Mouse (Mus musculus): ENCODE measurements around the gene Ptpro.

Gene Ptpro

DNA sequence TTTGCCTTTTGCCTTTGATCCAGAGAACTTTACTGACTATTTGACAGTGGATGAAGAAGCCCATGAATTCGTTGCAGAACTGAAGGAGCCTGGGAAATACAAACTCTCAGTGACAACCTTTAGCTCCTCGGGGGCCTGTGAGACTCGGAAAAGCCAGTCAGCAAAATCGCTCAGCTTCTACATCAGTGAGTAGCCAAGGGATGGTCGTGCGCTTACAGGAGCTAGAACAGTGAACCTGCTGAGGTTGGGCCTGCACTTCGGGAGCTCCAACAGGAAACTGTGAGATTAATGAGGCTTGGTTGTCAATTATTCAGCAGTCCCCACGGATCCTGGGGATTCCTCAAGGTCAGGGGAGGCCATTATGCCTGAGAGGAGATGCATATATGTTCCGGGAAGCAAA, 130.4 kb downstream of the Ptpro start:
- no peak for DNase-seq (ENCODE audit: low read depth in 1 of 2, low spot score in 2 of 2)

DNA sequence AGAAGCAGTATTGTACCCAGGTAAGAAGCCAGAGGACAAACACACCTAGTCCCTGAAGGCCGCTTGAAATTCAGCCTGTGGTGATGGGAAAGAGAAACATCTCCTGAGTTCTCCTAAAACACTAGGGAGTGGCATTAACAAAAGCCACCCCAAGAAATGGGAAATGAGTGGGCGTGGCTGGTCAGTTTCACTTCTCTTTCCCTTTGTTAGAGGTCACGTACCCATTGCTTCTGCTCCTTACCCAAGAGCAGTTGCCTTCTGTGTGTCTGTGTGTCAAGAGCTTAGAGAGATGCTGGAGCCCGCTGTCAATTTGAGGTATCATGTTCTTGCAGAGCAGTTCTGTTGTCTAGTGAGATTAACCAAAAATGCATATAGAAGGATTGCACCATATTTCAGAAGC, 134.2 kb downstream of the Ptpro start:
- DNase-seq (ENCODE audit: low read depth in 1 of 2, low spot score in 2 of 2) = peak; percentile 73

DNA sequence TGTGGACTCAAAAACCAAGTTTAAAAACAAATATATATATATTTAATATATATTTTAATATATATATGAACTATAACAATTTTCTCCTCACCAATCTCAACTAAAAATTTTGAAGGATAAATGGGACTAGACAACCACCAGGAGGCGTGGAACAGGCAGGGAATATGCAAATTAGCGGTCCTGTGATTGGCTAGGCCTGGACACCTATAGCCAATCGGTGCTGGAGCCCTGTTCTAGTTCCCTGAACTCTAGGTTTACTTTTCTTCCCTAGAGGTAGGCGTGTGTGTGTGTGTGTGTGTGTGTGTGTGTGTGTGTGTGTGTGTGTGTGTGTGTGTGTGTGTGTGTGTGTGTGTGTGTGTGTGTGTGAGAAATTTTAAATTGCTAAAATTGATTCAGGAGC, 134.8 kb downstream of the Ptpro start:
- no peak for DNase-seq (ENCODE audit: low read depth in 1 of 2, low spot score in 2 of 2)

DNA sequence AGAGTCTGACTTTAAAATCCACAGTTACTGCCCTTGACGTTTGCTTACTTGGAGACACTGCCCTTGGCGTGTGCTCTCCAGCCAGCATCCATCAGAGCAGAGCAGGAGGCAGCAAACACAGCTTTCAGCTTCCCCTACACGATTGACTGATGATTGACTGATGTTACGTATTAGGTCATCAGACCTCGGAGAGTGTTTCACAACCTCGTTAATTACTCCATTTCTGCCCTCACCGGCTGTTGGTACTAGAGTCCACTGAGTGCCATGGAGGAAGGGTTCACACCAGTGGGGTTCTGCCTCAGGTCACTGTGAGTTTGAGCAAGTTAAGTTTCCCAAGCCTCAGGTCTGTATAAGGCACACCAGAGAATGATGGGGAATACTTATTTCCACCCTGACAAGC, 143.0 kb downstream of the Ptpro start:
- no peak for DNase-seq (ENCODE audit: low read depth in 1 of 2, low spot score in 2 of 2)

DNA sequence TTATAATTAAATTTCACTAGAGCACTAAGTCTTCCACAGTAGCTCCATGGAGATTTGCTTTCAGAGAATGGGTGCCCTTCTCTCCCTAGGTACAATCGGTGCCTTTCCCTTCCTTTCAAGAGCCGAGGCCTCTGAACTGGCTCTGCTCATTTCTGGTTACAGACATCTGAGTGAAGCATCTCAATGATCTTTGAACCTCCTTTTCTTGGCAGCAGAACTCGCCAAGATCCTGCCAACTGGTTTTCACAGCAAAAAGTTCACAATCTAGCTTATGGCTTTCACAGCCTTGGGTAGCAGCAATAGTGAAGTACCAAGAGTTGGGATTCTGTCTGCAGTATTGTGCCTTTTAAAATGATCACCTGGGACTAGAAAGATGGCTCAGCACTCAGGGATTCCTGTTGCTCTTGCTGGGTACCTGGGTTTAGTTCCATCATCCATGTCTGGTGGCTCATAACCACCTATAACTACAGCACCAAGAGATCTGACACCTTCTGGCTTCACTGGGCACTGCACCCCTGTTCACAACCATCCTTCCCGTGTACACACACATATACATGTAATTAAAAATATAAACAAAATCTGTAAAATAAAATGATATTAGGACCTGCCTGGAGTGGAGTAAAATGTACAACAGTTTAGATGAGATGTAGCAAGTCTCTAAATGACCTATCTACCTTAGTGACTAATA, 144.1 kb downstream of the Ptpro start:
- DNase-seq (ENCODE audit: low read depth in 1 of 2, low spot score in 2 of 2) = no peak

DNA sequence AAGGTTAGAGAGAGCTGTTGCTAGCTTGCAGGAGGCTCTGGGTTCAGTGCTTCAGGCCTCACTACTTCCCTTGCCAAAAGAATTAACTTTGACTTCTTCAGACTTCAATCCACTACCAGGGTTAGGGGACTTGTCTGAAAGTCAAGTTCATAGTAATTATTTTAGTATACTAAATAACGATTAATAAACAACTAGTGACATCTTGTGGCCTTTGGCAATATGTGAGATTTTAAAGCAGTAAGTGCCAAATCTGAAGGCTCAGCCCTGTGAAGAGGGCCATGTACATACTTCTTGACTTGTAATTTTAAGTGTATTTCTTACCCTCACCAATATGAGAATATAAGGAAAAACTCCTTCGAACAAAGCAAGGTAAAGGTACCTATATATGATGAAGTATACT, 145.2 kb downstream of the Ptpro start:
- no peak for DNase-seq (ENCODE audit: low read depth in 1 of 2, low spot score in 2 of 2)

DNA sequence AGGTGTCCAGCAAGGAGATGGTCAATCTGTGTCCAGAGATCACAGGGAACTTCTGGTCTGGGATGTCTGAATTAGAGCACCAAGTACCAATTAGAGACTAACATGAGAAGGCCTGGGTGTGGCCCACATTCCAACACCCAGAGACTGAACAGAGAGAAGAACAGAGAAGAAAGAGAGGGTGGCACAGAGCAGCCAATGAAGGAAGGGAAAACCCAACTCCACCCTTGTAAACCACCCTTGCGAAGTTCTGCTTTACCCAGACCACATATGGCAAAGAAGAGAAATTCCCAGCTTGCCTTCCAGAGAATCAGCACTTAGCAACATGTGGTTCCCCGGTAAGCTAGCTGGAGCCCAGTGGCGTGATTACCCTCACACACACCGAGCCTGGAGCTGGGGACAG, 152.1 kb downstream of the Ptpro start:
- no peak for DNase-seq (ENCODE audit: low read depth in 1 of 2, low spot score in 2 of 2)

DNA sequence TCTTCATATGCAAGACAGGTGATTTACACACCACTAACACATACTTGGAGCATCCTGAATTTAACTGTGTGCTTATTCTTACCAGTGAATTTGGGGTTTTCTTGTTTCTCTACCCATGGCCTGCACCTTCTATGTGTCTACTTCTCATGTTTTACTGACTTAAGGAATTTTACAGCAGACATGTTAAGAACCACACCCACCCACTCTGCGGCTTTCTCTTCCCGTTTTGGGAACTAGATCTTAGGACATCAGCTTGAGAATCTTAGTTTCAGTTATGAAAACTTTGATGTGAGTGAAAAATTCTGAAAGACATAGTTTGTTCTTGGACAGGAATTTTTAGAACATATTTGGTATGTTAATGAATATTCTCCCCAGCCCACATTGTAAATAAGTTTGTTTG, 153.6 kb downstream of the Ptpro start:
- peak; percentile 33 to 42 for DNase-seq (ENCODE audit: low read depth in 1 of 2, low spot score in 2 of 2)

DNA sequence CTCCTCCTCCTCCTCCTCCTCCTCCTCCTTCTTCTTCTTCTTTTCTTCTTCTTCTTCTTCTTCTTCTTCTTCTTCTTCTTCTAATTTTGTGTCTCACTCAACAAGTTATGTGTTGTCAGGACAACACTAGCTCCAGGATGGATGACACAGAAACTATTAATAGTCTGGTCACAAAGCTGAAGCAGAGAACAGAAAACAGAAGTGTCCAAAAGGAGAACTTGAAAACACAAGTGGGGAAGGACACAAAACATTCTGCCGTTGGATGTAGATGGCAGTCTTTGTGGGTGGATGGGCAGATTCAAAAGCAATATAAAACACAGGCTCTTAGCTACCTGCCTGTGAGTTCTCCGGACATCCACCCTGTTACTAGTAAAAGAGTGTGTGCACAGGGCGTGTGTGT, 158.4 kb downstream of the Ptpro start:
- DNase-seq (ENCODE audit: low read depth in 1 of 2, low spot score in 2 of 2) = peak; percentile 38 to 48

DNA sequence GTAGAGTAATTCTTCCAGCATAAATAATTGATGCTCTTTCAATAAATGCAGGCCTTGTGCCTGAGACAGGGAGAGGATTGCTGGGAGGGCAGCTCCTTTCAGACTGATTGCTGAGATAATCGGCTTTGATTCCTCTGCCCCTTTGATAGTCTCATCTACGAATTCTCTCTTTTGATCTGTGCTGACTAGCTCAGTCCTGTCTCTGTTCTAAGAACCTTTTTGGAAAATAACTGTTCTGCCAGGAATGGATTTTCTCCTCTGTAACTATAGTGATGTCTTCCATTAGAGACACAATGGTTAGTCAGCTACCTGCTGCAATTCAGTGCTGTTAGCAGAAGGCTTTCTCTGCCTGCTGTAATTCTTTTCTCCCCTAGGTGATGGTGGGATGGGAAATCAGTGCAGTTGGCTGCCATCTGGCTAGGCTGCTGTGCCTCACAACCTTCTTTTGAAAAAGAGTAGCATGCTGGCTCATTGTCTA, 159.8 kb downstream of the Ptpro start:
- DNase-seq (ENCODE audit: low read depth in 1 of 2, low spot score in 2 of 2) = no peak

DNA sequence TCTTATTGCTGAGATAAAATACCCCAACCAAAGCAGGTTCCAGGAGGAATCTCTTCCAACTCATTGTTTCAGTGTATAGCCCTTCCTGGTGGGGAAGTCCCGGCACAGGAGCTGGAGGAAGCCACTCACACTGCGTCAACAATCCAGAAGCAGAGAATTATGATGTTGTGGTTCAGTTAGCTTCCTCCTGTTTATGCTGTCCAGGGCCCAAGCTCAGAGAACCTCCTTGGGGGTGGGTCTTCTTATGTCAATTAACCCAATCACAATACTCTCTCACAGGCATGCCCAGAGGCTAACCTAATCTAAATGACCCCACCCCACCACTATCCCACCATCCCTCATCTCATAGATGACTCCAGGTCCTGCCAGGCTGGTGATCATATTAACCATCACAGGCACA, 160.9 kb downstream of the Ptpro start:
- DNase-seq (ENCODE audit: low read depth in 1 of 2, low spot score in 2 of 2) = no peak

DNA sequence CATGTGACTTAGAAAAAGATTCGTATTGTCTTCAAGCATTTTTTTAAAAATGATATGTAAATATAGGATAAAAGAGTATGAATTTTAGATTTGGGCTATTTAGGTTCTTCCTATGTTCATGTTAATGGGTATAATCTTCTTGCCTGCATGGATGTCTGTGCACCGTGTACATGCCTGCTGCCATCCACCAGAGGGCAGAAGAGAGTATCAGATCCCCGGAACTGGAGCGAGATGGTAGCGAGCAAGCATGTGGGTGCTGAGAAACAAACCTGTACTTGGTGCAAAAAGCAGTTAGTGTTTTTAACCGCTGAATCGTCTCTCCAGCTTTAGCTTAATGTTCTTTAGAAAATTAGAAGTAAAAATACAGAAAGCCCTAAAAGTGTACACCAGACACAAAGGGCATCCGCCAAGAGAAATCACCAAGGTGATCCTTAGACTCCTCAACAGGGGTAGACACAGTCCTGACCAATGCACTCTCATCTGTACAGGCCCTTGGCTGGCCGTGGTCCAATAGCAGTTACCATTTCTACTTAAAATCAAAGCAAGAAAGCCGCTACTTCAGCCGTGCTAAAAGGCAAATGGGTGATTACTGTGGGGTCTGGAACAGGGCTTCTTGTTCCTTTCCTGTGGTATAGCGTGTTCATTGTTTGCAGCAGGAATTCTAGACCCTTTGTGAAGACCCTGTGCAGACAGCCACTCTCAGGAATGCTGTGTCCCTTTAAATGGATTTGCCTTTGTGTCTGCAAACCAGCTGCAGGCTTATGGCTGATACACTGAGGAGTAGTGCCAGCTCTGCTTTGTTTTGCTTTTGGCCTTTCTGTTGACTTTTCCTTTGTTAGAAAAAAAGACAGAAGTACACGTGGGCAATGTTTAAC, 162.6 kb downstream of the Ptpro start:
- no peak for DNase-seq (ENCODE audit: low read depth in 1 of 2, low spot score in 2 of 2)

DNA sequence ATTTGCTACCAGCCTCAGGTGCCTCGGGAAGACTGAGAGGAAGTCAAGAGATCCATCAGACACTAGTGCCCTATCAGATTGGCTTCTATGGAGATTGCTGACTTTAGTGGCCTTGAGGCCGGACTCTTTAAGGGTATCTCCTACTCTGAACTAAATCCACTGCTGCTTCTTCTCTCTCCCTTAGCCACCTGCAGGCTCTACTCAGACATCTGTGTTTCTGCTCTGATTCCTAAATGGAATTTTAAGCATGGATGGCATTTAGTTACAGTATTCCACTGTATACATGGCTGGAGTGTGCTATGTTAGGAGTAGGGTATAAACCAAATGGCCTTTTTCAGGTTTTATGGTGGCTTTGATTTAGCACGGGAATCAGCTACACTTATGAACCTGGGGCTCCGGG, 170.7 kb downstream of the Ptpro start:
- DNase-seq (ENCODE audit: low read depth in 1 of 2, low spot score in 2 of 2) = no peak

DNA sequence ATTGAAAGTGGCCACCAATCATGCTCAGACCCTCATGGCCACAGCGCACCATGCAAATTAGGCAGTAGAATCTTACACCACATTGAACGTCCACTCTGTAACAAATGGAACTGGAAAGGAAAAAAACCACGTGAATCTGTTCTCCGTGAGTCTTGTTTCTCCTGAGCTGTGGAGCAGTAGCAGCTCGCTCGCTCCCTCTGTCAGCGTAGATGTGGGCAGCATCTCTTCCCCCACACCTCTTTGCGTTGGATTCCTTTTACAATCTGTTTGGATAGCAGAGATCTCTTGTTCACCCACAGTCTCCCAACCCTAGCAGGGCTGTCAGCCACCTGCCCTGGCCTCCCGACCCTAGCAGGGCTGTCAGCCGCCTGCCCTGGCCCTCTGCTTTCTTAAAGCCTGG, 171.7 kb downstream of the Ptpro start:
- no peak for DNase-seq (ENCODE audit: low read depth in 1 of 2, low spot score in 2 of 2)

DNA sequence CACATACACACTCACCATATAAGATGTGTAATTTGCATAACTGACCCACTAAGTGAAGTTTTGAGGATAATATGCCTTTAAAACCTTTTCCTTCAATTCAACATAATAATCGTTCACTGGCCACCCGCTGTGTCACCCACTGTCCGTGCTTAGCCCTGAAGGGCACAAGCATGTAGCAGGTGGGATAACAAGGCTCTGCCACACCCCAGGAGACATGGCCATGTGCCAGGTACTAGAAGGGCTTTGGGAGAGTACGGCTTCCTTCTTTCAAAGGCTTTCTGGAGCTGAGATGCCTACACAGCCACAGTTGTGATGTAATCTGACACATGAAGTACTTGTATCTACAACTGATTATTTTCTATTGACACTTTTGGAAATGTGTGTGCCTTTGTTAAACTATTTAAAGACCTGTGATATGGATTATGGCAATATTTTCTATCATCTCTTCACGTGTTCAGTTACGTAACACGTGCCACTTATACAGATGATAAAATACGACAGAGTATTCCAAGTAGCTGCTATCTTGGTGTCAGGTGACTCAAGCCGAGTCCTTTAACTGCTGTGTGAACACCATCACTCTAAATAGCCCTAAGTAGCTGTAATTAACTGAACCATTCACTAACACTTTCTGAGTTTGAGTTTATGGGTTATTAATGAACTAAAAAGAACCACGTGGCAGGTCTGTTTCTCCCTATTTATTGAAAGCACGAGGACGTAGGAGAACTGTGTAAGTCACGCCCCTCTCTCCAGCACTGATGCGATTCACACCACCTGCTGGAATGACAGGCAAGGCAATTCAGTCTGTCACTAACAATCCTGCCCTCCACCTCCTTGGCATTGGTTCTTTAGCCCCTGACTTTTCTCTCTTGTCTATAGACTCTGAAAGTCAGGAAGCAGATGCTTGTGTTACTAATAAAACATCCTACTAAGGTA, 173.6 kb downstream of the Ptpro start:
- no peak for DNase-seq (ENCODE audit: low read depth in 1 of 2, low spot score in 2 of 2)

DNA sequence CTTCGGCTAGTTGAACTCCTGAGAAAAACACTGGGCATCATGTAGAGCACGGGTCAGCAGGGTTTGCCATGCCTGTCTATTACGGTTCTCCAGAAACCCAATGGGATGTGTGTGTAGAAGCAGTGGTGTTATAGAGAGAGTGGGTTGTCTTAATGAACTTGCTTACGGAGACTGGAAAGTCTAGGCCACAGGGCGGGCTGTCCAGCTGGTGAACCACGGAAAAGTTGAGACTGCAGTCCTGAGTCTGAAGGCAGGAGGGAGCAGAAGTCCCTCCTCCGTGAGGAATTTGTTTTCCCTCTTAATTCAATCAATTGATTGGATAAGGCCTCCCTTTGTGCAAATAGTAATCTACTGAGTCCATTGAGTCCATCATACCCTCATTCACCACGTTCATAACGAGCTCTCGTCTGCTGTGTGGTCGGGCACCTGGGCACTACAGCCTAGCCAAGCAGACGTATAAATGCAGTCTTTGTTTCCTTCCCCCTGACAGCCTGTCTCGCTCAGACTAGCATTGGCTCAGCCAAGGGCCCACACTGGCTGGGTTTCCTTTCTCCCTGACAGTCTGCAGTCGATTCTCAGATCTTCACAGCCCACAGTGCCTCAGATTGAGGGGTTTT, 181.5 kb downstream of the Ptpro start:
- no peak for DNase-seq (ENCODE audit: low read depth in 1 of 2, low spot score in 2 of 2)

DNA sequence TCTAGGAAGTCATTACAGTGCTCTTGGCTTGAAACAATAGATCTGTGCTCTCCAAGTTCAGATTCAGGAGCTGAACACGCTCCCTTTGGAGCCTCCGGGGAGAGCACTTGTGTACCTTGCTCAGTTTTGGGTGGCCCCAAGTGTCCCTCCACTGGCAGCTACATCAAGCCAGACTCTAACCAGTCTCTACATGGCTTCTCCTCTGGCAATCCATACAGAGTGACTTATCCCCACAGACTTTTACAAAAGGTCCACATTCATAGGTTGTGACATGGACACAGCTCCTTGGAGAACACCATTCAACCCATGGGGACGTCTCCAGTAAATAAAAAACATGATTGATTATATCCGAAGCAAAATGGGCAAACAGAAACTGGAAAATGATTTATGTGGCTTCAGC, 185.4 kb downstream of the Ptpro start:
- DNase-seq (ENCODE audit: low read depth in 1 of 2, low spot score in 2 of 2) = no peak

DNA sequence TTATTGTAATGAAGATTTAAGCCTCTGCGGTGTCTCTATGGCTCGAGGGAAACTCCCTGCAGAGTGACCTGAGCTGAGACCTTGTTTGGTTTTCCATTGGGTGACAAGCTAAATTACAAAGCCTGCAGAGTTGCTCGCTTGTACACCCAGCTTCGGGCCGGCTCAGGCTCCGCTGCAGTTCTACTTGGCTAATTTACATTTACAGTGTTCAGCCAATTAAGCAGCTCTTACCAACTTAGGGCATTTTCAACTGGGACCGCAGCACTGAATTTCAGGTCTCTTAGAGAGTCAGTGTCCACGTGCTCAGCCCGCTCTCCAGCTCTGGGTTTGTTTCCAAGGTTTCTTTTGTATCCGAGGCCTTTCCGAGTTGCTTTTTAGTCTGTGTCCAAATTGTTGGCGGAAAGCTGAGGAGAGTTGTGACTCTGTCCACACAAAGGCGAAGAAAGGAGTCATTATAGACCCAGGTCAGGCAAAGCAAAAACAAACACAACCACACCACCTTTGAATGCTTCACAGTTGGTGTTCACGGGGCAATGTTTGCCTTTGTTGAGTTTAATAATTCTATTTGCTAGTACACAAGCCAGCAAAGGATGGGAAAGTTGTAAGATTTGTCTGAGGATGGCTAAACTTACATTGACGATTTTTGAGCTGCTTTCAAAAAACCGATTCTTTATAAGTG, 185.9 kb downstream of the Ptpro start:
- no peak for DNase-seq (ENCODE audit: low read depth in 1 of 2, low spot score in 2 of 2)

DNA sequence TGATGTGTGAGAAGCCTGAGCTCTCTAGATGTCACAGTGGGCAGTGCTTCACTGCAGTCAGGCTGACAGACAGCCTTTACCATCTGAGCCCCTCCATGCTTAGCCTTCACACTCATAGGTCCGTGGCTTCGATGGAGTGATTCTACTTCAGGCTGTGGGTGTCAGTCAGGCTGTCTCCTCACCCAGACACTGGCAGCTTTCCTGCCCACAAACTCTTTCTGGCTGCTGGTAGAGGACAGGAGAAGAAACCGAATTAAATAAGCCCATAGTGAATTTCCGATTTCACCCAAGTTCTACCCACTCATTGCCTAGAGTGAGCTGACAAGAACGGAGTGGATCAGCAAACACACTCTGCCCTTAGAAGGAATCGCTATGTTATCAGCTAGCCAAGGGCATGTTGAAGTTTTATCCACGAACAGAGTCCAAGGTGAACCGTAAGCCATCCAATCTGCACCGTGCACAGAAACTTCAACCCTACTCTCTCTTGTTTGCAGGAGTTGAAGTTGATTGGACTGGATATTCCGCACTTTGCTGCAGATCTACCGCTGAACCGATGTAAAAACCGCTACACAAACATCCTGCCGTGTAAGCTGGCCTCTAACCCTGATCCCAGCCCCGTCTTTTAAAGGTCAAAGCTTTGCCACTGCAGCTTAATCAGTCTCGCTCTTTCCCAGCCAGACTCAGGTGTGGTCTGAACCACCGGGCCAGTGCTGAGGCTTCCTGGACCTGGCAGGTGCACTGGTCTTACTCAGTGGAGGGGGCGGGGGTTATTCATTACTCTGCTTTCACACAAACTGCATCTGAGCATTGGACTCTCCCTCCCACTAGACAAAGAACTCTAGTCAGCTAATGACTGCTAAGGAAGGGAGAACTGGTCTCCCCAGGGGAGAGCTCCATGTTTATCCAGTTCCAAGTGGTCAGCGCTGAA, 188.7 kb downstream of the Ptpro start:
- no peak for DNase-seq (ENCODE audit: low read depth in 1 of 2, low spot score in 2 of 2)

Measured in monocyte, adult 2 months (primary cell).